Mouse (Mus musculus): ENCODE results near the gene Tubgcp6. TPM values are rescaled to one million over a fixed set of nuclear protein-coding genes. Genes with fewer than 3 reads are reported as not detected.

Tubgcp6 gene
- polyA plus RNA-seq, 1 experiment from 2014 or later, result 9.3 TPM

GRCm38 (mm10) chr15:89157954-89158353 is 35.0 kb upstream of the Tubgcp6 start:
- H3K27ac ChIP-seq (ENCODE audit: low read length), result no peak overlapping the region
- no peak overlapping the region for H3K4me2 ChIP-seq (ENCODE audit: low read depth, low read length)
- H3K27me3 ChIP-seq (replicated peaks; ENCODE audit: control insufficient read depth, insufficient read depth, low read length), result no peaks in the 10 kb centered on the region
- no peak overlapping the region for H3K4me3 ChIP-seq (ENCODE audit: low read length)
- H3K36me3 ChIP-seq (ENCODE audit: control insufficient read depth, insufficient read depth, low read length), result peaks cover 45% of the 10 kb centered on the region
- WGBS, result 59% methylated on average over 7 of the region's 7 CpGs
- 0 out of 2 replicates have a peak, but pooled peaks have one; percentile 24 for ATAC-seq
- H3K4me1 ChIP-seq (ENCODE audit: control insufficient read depth, insufficient read depth, low read length), result no peaks in the 10 kb centered on the region
- no peak overlapping the region for H3K9ac ChIP-seq (ENCODE audit: low read depth, low read length)
- no peaks in the 10 kb centered on the region for H3K9me3 ChIP-seq (ENCODE audit: control insufficient read depth, low read length)

- H3K4me1 ChIP-seq (ENCODE audit: control insufficient read depth, insufficient read depth, low read length), result peaks cover 7% of the 10 kb centered on the region
- H3K4me2 ChIP-seq (ENCODE audit: low read depth, low read length), result no peak overlapping the region
Observed at GRCm38 (mm10) chr15:89152312-89152711, 29.4 kb upstream of the Tubgcp6 start.

GRCm38 (mm10) chr15:89150041-89150390 is 27.1 kb upstream of the Tubgcp6 start:
- peak overlapping the region; percentile 76 for H3K9ac ChIP-seq (ENCODE audit: low read depth, low read length)

More at GRCm38 (mm10) chr15:89152312-89152711, 29.4 kb upstream of the Tubgcp6 start:
- Histone ChIP-seq H3K27me3 (replicated peaks; ENCODE audit: control insufficient read depth, insufficient read depth, low read length) (peaks cover 20% of the 10 kb centered on the region), H3K27ac (ENCODE audit: low read length) (no peak overlapping the region), H3K4me3 (ENCODE audit: low read length) (no peak overlapping the region), H3K9me3 (ENCODE audit: control insufficient read depth, low read length) (no peaks in the 10 kb centered on the region), H3K9ac (ENCODE audit: low read depth, low read length) (no peak overlapping the region), H3K36me3 (ENCODE audit: control insufficient read depth, insufficient read depth, low read length) (peaks cover 9% of the 10 kb centered on the region)
- ATAC-seq, result no peak

GRCm38 (mm10) chr15:89149271-89150040 is 26.5 kb upstream of the Tubgcp6 start, which contains the start of gene Mapk11:
Gene Mapk11, minus strand, starts transcription at chr15:89149628.
- Histone ChIP-seq H3K36me3 (ENCODE audit: control insufficient read depth, insufficient read depth, low read length) (no peaks in the 10 kb centered on the region), H3K4me3 (ENCODE audit: low read length) (peak within 1 kb of the TSS; percentile 72), H3K9ac (ENCODE audit: low read depth, low read length) (peak within 1 kb of the TSS; percentile 76), H3K27ac (ENCODE audit: low read length) (peak within 1 kb of the TSS; percentile 23; the same call in 1 of the 2 replicates), H3K27me3 (replicated peaks; ENCODE audit: control insufficient read depth, insufficient read depth, low read length) (peaks cover 44% of the 10 kb centered on the region), H3K4me1 (ENCODE audit: control insufficient read depth, insufficient read depth, low read length) (peaks cover 17% of the 10 kb centered on the region), H3K9me3 (ENCODE audit: control insufficient read depth, low read length) (no peaks in the 10 kb centered on the region), H3K4me2 (ENCODE audit: low read depth, low read length) (peak within 1 kb of the TSS; percentile 98)
- under 1% methylated on average over 45 of the region's 61 CpGs for WGBS
- peak; percentile 48 for ATAC-seq

More at GRCm38 (mm10) chr15:89150041-89150390, 27.1 kb upstream of the Tubgcp6 start:
- peaks cover 42% of the 10 kb centered on the region for H3K27me3 ChIP-seq (replicated peaks; ENCODE audit: control insufficient read depth, insufficient read depth, low read length)
- peak overlapping the region; percentile 23; the same call in 1 of the 2 replicates for H3K27ac ChIP-seq (ENCODE audit: low read length)
- no peaks in the 10 kb centered on the region for H3K36me3 ChIP-seq (ENCODE audit: control insufficient read depth, insufficient read depth, low read length)
- 0 out of 2 replicates have a peak, but pooled peaks have one; percentile 8 for ATAC-seq
- peaks cover 17% of the 10 kb centered on the region for H3K4me1 ChIP-seq (ENCODE audit: control insufficient read depth, insufficient read depth, low read length)
- peak overlapping the region; percentile 98 for H3K4me2 ChIP-seq (ENCODE audit: low read depth, low read length)
- H3K9me3 ChIP-seq (ENCODE audit: control insufficient read depth, low read length), result no peaks in the 10 kb centered on the region
- WGBS, result 5% methylated on average over 13 of the region's 13 CpGs
- peak overlapping the region; percentile 72 for H3K4me3 ChIP-seq (ENCODE audit: low read length)

GRCm38 (mm10) chr15:89148496-89149270 is 25.8 kb upstream of the Tubgcp6 start:
- WGBS, result 7% methylated on average over 25 of the region's 25 CpGs
- peak overlapping the region; percentile 72 for H3K4me3 ChIP-seq (ENCODE audit: low read length)
- H3K9ac ChIP-seq (ENCODE audit: low read depth, low read length), result peak overlapping the region; percentile 76
- H3K9me3 ChIP-seq (ENCODE audit: control insufficient read depth, low read length), result no peaks in the 10 kb centered on the region
- no peak for ATAC-seq
- H3K36me3 ChIP-seq (ENCODE audit: control insufficient read depth, insufficient read depth, low read length), result no peaks in the 10 kb centered on the region
- peaks cover 47% of the 10 kb centered on the region for H3K27me3 ChIP-seq (replicated peaks; ENCODE audit: control insufficient read depth, insufficient read depth, low read length)
- peak overlapping the region; percentile 98 for H3K4me2 ChIP-seq (ENCODE audit: low read depth, low read length)
- H3K4me1 ChIP-seq (ENCODE audit: control insufficient read depth, insufficient read depth, low read length), result peaks cover 17% of the 10 kb centered on the region
- no peak overlapping the region for H3K27ac ChIP-seq (ENCODE audit: low read length)

GRCm38 (mm10) chr15:89147895-89148294 is 25.0 kb upstream of the Tubgcp6 start:
- no peak for ATAC-seq
- Histone ChIP-seq H3K9ac (ENCODE audit: low read depth, low read length) (no peak overlapping the region), H3K27me3 (replicated peaks; ENCODE audit: control insufficient read depth, insufficient read depth, low read length) (peaks cover 47% of the 10 kb centered on the region), H3K4me1 (ENCODE audit: control insufficient read depth, insufficient read depth, low read length) (peaks cover 17% of the 10 kb centered on the region), H3K4me3 (ENCODE audit: low read length) (no peak overlapping the region), H3K4me2 (ENCODE audit: low read depth, low read length) (no peak overlapping the region), H3K9me3 (ENCODE audit: control insufficient read depth, low read length) (no peaks in the 10 kb centered on the region), H3K36me3 (ENCODE audit: control insufficient read depth, insufficient read depth, low read length) (no peaks in the 10 kb centered on the region), H3K27ac (ENCODE audit: low read length) (no peak overlapping the region)
- 69% methylated on average over 4 of the region's 4 CpGs for WGBS

GRCm38 (mm10) chr15:89147456-89147855 is 24.5 kb upstream of the Tubgcp6 start:
- peaks cover 49% of the 10 kb centered on the region for H3K27me3 ChIP-seq (replicated peaks; ENCODE audit: control insufficient read depth, insufficient read depth, low read length)
- H3K4me1 ChIP-seq (ENCODE audit: control insufficient read depth, insufficient read depth, low read length), result peaks cover 17% of the 10 kb centered on the region
- H3K9me3 ChIP-seq (ENCODE audit: control insufficient read depth, low read length), result no peaks in the 10 kb centered on the region
- no peak overlapping the region for H3K9ac ChIP-seq (ENCODE audit: low read depth, low read length)
- WGBS, result 23% methylated on average over 10 of the region's 10 CpGs
- H3K27ac ChIP-seq (ENCODE audit: low read length), result no peak overlapping the region
- no peaks in the 10 kb centered on the region for H3K36me3 ChIP-seq (ENCODE audit: control insufficient read depth, insufficient read depth, low read length)
- H3K4me2 ChIP-seq (ENCODE audit: low read depth, low read length), result no peak overlapping the region
- H3K4me3 ChIP-seq (ENCODE audit: low read length), result no peak overlapping the region
- ATAC-seq, result no peak

GRCm38 (mm10) chr15:89147024-89147423 is 24.1 kb upstream of the Tubgcp6 start:
- Histone ChIP-seq H3K27ac (ENCODE audit: low read length) (no peak overlapping the region), H3K4me3 (ENCODE audit: low read length) (peak overlapping the region; percentile 40), H3K36me3 (ENCODE audit: control insufficient read depth, insufficient read depth, low read length) (no peaks in the 10 kb centered on the region), H3K4me2 (ENCODE audit: low read depth, low read length) (peak overlapping the region; percentile 60), H3K9me3 (ENCODE audit: control insufficient read depth, low read length) (no peaks in the 10 kb centered on the region), H3K4me1 (ENCODE audit: control insufficient read depth, insufficient read depth, low read length) (peaks cover 17% of the 10 kb centered on the region), H3K27me3 (replicated peaks; ENCODE audit: control insufficient read depth, insufficient read depth, low read length) (peaks cover 50% of the 10 kb centered on the region), H3K9ac (ENCODE audit: low read depth, low read length) (no peak overlapping the region)
- no peak for ATAC-seq
- 7% methylated on average over 15 of the region's 16 CpGs for WGBS

GRCm38 (mm10) chr15:89146537-89146936 is 23.6 kb upstream of the Tubgcp6 start:
- no peak overlapping the region for H3K27ac ChIP-seq (ENCODE audit: low read length)
- H3K27me3 ChIP-seq (replicated peaks; ENCODE audit: control insufficient read depth, insufficient read depth, low read length), result peaks cover 54% of the 10 kb centered on the region
- no peaks in the 10 kb centered on the region for H3K9me3 ChIP-seq (ENCODE audit: control insufficient read depth, low read length)
- peak overlapping the region; percentile 40 for H3K4me3 ChIP-seq (ENCODE audit: low read length)
- WGBS, result 2% methylated on average over 27 of the region's 27 CpGs
- H3K4me1 ChIP-seq (ENCODE audit: control insufficient read depth, insufficient read depth, low read length), result peaks cover 17% of the 10 kb centered on the region
- H3K36me3 ChIP-seq (ENCODE audit: control insufficient read depth, insufficient read depth, low read length), result no peaks in the 10 kb centered on the region
- peak overlapping the region; percentile 60 for H3K4me2 ChIP-seq (ENCODE audit: low read depth, low read length)
- ATAC-seq, result peak; percentile 36; the same call in 1 of the 2 replicates
- H3K9ac ChIP-seq (ENCODE audit: low read depth, low read length), result peak overlapping the region; percentile 36

Measured in intestine, embryonic 16.5 days (tissue).